Mouse (Mus musculus): ENCODE measurements around the gene Selenot.

The Selenot gene

DNA sequence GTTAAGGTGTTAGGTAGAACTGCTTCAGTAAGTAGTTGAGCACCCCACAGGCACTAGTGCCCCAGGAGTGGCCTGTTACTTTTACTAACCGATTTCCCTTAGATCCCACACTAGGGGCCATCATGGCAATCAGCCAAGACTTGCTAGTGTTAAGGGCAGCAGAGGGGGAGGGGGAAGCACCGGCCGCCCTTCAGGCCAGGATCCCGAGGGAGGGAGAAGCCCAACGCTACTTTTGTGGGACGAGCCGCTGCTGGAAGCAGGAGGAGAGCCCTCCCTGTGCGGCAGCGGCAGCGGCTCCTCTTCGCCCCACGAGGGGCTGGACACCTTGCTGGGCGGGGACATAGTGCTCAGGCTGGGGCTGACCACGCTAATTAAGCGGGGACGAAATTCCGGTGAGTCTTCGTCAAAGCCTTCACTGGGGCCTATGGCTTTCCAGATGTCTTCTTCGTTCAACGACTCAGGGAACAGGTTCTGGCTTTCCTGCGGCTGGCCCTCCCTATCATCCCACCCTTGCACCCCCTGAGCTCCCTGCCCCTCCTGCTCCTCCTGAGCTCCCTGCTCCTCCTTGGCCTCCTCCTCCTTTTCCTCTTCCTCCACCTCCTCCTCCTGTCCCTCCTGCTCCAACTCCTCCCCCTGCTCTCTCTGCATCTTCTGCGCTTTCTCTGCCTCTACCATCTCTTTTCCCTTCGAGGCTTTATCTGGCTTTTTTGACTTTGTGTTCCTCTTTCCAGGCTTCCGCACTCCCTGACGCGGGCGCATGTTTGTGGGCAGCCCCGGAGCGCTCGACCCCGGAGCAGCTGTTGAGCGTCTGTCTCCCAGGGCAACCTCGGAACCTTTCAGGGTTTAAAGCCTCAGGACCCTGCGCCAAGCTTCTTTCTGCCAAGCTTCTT, 60.2 kb downstream of the Selenot start, which contains the start of gene Erich6:
TSS of gene Erich6 (minus strand) at position 802 of the 890 bp plus-strand sequence.
- DNase-seq (ENCODE audit: low read depth, low spot score): peak; percentile 46

All from forelimb bud, embryonic 11.5 days (tissue).